Mouse (Mus musculus) heart, adult 2 months (tissue): ENCODE results near the gene Vezt. TPM values are rescaled to one million over a fixed set of nuclear protein-coding genes. Genes with fewer than 3 reads are reported as not detected.

Experiments
- DNase-seq, 2 experiments: peaks; one replicate each; pipeline ENCODE4 v3.0.0; 2021
- H3K27ac ChIP-seq: fragments of 200-600 bp; 2 replicates; pipeline ENCODE4 v1.8.1; 2022
- H3K27me3 ChIP-seq: fragments of 200-500 bp; 2 replicates; pipeline ENCODE4 v1.6.1; 2012; ENCODE audit warnings: mild to moderate bottlenecking, low read length, inconsistent platforms, mixed read lengths; ENCODE audit not compliant: control insufficient read depth, insufficient read depth
- H3K36me3 ChIP-seq: fragments of 200-500 bp; 2 replicates; pipeline ENCODE4 v1.6.1; 2012; ENCODE audit warnings: low read length, inconsistent platforms; ENCODE audit not compliant: control insufficient read depth, insufficient read depth
- H3K4me1 ChIP-seq: fragments of 200-500 bp; 2 replicates; pipeline ENCODE4 v1.6.1; 2011; ENCODE audit warnings: low read length; ENCODE audit not compliant: control insufficient read depth, insufficient read depth
- H3K4me3 ChIP-seq: fragments of 200-600 bp; 2 replicates; pipeline ENCODE4 v1.8.1; 2022
- H3K79me2 ChIP-seq: fragments of 200-500 bp; replicated peaks from 2 replicates; pipeline ENCODE4 v1.6.1; 2012; ENCODE audit warnings: mild to moderate bottlenecking, inconsistent platforms, low read length, moderate library complexity, mixed read lengths; ENCODE audit not compliant: control insufficient read depth, insufficient read depth
- H3K9ac ChIP-seq: fragments of 200-500 bp; 2 replicates; pipeline ENCODE4 v1.6.1; 2012; ENCODE audit warnings: low read depth, mild to moderate bottlenecking, control low read depth, inconsistent platforms, low read length, mixed read lengths
- CTCF ChIP-seq: fragments of 200-600 bp; IDR thresholded peaks from 2 replicates; pipeline ENCODE4 v1.8.1; 2022; ENCODE audit warnings: antibody characterized with exemption, mild to moderate bottlenecking, moderate library complexity
- EP300 ChIP-seq: fragments of 200-500 bp; IDR thresholded peaks from 2 replicates; pipeline ENCODE4 v1.6.1; 2011; ENCODE audit warnings: low read depth, low read length, control low read depth; ENCODE audit not compliant: insufficient read depth
- POLR2A ChIP-seq: fragments of 200-500 bp; IDR thresholded peaks from 2 replicates; pipeline ENCODE4 v1.6.1; 2011; ENCODE audit warnings: mild to moderate bottlenecking, low read depth, low read length, control low read depth; ENCODE audit not compliant: insufficient read depth
- WGBS: fragments of 180-500 bp; shearing (Covaris S2); methylation state at CpG from one replicate; pipeline ENCODE4 v1.1.7; 2018; 5-methylcytosine and 5-hydroxymethylcytosine counted together
- intact Hi-C: fragments of 180-260 bp; cut with DNase I; formaldehyde crosslinking; loops from one replicate; pipeline ENCODE4 v1.15.1; 2025
- microRNA-seq, 2 experiments: library from miRNA; unstranded; fragments of <30 nt; microRNA quantifications; one replicate each; pipeline ENCODE4 v1.2.0; 2021
- polyA plus RNA-seq: library from polyadenylated mRNA; depleted of rRNA; stranded (reverse); fragments of >200 nt; gene quantifications from 2 replicates; pipeline ENCODE4 v1.2.3, GENCODE M21; 2012; rRNA removed
- total RNA-seq, 2 experiments: library from RNA; stranded (reverse); gene quantifications; 2 replicates each; pipeline ENCODE4 v1.2.3; 2021

Gene Vezt
- total and polyA plus RNA-seq, 3 experiments: 17.4 to 45.4 (median 38.8) TPM

GRCm38 (mm10) chr10:93891031-93891430, 144.6 kb downstream of the Vezt start:
- 100% methylated on average over 1 of the region's 1 CpGs for whole genome bisulfite sequencing
- no peaks in the 10 kb centered on the region; the same call in 1 of the 2 replicates for H3K79me2 ChIP-seq
- intact Hi-C loops: no loop called here
- H3K27me3 ChIP-seq: no peaks in the 10 kb centered on the region
- no peak overlapping the region for H3K4me3 ChIP-seq
- TF ChIP-seq EP300 (no peak), CTCF (no peak), POLR2A (no peak)
- H3K9ac ChIP-seq: no peak overlapping the region
- H3K36me3 ChIP-seq: peaks cover 2% of the 10 kb centered on the region
- no peak overlapping the region for H3K27ac ChIP-seq
- DNase-seq: no peak
- H3K4me1 ChIP-seq: peaks cover 2% of the 10 kb centered on the region; the same call in 1 of the 2 replicates

- Histone ChIP-seq H3K27ac (no peak overlapping the region; the same call in 1 of the 2 replicates), H3K27me3 (no peaks in the 10 kb centered on the region), H3K4me3 (peak overlapping the region; percentile 98; the same call in 1 of the 2 replicates), H3K36me3 (peaks cover 3% of the 10 kb centered on the region), H3K9ac (no peak overlapping the region), H3K4me1 (peaks cover 2% of the 10 kb centered on the region; the same call in 1 of the 2 replicates), H3K79me2 (no peaks in the 10 kb centered on the region; the same call in 1 of the 2 replicates)
- TF ChIP-seq EP300: no peak
- no peak for TF ChIP-seq POLR2A
- no peak for TF ChIP-seq CTCF
- intact Hi-C loops: no loop called here
- 81% methylated on average over 4 of the region's 4 CpGs for WGBS
- no peak for DNase-seq
Observed at GRCm38 (mm10) chr10:93890565-93890964, 145.1 kb downstream of the Vezt start.

DNA sequence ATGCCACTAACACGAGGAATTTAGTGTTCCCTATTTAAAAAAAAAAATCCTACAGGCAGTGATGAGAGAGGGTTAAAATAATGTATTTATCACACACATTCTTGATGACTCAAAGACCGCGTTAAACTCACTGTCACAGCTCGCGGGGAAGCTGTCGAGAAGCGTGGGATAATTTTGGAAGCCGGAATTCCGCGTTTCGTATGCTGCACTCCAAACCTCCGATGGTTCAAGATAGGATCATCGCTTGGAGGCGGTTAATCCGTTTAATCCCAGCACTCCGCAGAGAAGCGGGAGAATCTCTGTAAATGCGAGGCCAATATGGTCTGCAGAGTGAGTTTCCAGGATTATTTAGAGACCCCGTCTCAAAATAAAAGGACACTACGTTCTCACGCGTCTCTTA, 145.6 kb downstream of the Vezt start:
- Histone ChIP-seq H3K4me3 (peak overlapping the region; percentile 98), H3K36me3 (peaks cover 5% of the 10 kb centered on the region), H3K79me2 (no peaks in the 10 kb centered on the region; the same call in 1 of the 2 replicates), H3K4me1 (peaks cover 2% of the 10 kb centered on the region; the same call in 1 of the 2 replicates), H3K27ac (peak overlapping the region; percentile 84), H3K27me3 (no peaks in the 10 kb centered on the region), H3K9ac (peak overlapping the region; percentile 62)
- WGBS: 1% methylated on average over 22 of the region's 22 CpGs
- intact Hi-C loops: no loop called here
- TF ChIP-seq POLR2A: no peak
- TF ChIP-seq CTCF: no peak
- no peak for TF ChIP-seq EP300
- DNase-seq: no peak

DNA sequence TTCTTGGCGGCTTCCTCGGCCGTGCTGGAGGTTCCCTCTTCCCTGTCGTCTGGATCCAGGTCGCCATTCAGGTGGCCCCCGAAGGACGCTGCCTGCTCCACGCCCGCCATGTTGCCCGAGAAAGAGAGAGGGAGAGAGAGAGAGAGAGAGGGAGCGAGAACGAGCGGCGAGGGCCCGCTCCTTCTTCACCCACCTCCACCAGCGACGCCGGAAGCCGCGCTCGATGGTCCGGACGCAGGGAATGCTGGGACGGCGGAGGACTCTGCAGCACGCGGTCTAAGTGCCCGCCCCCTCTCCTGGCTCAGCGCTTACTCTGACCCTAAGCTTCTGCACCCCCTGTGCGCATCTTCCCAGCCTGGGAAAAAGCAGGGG, 146.1 kb downstream of the Vezt start:
- H3K4me1 ChIP-seq: peaks cover 2% of the 10 kb centered on the region; the same call in 1 of the 2 replicates
- H3K79me2 ChIP-seq: no peaks in the 10 kb centered on the region; the same call in 1 of the 2 replicates
- peak; percentile 90 for DNase-seq
- intact Hi-C loops: no loop called here
- TF ChIP-seq CTCF (no peak), POLR2A (peak; percentile 85)
- peak overlapping the region; percentile 98 for H3K4me3 ChIP-seq
- H3K27me3 ChIP-seq: no peaks in the 10 kb centered on the region
- peaks cover 5% of the 10 kb centered on the region for H3K36me3 ChIP-seq
- 0% methylated on average over 24 of the region's 30 CpGs for WGBS
- H3K9ac ChIP-seq: peak overlapping the region; percentile 88
- peak overlapping the region; percentile 84 for H3K27ac ChIP-seq

Small RNA genes lying within 50 kb of the gene (microRNA-seq; reads per million reads assigned to microRNA genes)
- 41.7 to 47.1 reads per million in 2 experiments for gene Mir331

Other genes starting within 250 kb of the Vezt start
- gene Usp44, start 204.3 kb downstream of the Vezt start, total RNA-seq: not detected
- not detected in 2 replicates for gene Usp44, start 204.3 kb downstream of the Vezt start, polyA plus RNA-seq
- 100 to 1,000 TPM; 111 to 114 TPM for gene Metap2, start 138.7 kb downstream of the Vezt start, total RNA-seq
- 45.4 and 90.6 TPM in 2 replicates for gene Metap2, start 138.7 kb downstream of the Vezt start, polyA plus RNA-seq
- gene Fgd6, start 184 bp upstream of the Vezt start, total RNA-seq: 1 to 10 TPM; 4.9 to 5.8 TPM
- 1.9 and 3.9 TPM in 2 replicates for gene Fgd6, start 184 bp upstream of the Vezt start, polyA plus RNA-seq
- gene Nr2c1, start 112.2 kb upstream of the Vezt start, total RNA-seq: 1 to 10 TPM; 6.1 to 6.6 TPM
- 3.3 and 4.3 TPM in 2 replicates for gene Nr2c1, start 112.2 kb upstream of the Vezt start, polyA plus RNA-seq
- 100 to 1,000 TPM; 804 to 870 TPM for gene Ndufa12, start 162.9 kb upstream of the Vezt start, total RNA-seq
- 434 and 515 TPM in 2 replicates for gene Ndufa12, start 162.9 kb upstream of the Vezt start, polyA plus RNA-seq